Mouse (Mus musculus): ENCODE results near the gene Dnajb13. TPM values are rescaled to one million over a fixed set of nuclear protein-coding genes. Genes with fewer than 3 reads are reported as not detected.

The Dnajb13 gene
- total and polyA plus RNA-seq, 3 experiments = 2.0 to 3.6 TPM; not detected in 1

- H3K9ac ChIP-seq (ENCODE audit: control insufficient read depth, low read depth, low read length, poor library complexity, severe bottlenecking) = no peak overlapping the region
- no peak overlapping the region for H3K4me3 ChIP-seq (ENCODE audit: control insufficient read depth in 1 of 2, insufficient read depth in 1 of 2, low read depth in 2 of 2, low read length in 2 of 2)
- TF ChIP-seq RAD21 (IDR thresholded peaks at IDR 0.05; ENCODE audit: low read depth, low read length) (no peak), MAX (IDR thresholded peaks at IDR 0.05; ENCODE audit: low read length) (no peak), POLR2A (IDR thresholded peaks at IDR 0.05; ENCODE audit: control insufficient read depth in 1 of 2, insufficient read depth in 1 of 2, low read depth in 1 of 2, low read length in 2 of 2, poor library complexity in 1 of 2) (no peak), MYB (IDR thresholded peaks at IDR 0.05; ENCODE audit: low read depth, low read length) (no peak)
- no peaks in the 10 kb centered on the region for H3K27me3 ChIP-seq (ENCODE audit: control insufficient read depth in 1 of 2, insufficient read depth in 2 of 2, low read length in 2 of 2)
- H3K79me2 ChIP-seq (ENCODE audit: control insufficient read depth, insufficient read depth, low read length, poor library complexity) = peaks cover 37% of the 10 kb centered on the region
- no peak overlapping the region for H3K27ac ChIP-seq (ENCODE audit: control insufficient read depth, low read depth, low read length)
- H3K36me3 ChIP-seq (ENCODE audit: control insufficient read depth in 1 of 2, insufficient read depth in 2 of 2, low read length in 2 of 2) = peaks cover 0 to 11% of the 10 kb centered on the region in 2 experiments; a peak in 3 of 4 replicates
- DNase-seq (ENCODE audit: low read depth, low spot score) = no peak
- no peaks in the 10 kb centered on the region for H3K9me3 ChIP-seq (replicated peaks; ENCODE audit: insufficient read depth, low read length)
- peaks cover 3 to 17% of the 10 kb centered on the region in 2 experiments; a peak in 3 of 4 replicates for H3K4me1 ChIP-seq (ENCODE audit: control insufficient read depth in 1 of 2, insufficient read depth in 2 of 2, low read length in 2 of 2)
Observed at GRCm38 (mm10) chr7:100496791-100497190, 18.0 kb downstream of the Dnajb13 start.

DNA sequence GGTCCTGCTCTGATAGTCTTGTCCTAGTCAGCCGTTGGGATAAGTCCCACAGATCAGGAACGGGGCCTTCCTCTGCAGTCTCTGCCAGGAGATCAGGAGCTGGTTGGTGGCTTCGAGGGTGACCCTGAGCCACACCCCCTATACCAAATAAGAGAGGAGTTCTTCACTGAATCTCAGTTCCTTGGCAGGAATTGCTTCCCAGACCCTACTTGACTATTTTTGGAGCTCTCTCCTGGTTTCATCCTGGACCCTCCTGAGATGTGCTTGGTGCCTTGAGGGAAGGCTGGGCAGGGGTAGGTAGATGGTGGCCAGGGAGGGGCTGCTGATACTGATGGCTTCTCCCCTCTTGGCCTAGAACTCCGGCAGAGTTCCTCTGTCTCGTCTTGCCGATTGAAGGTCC, 18.4 kb downstream of the Dnajb13 start:
- Histone ChIP-seq H3K4me3 (ENCODE audit: control insufficient read depth in 1 of 2, insufficient read depth in 1 of 2, low read depth in 2 of 2, low read length in 2 of 2) (peak overlapping the region; percentile 12 to 32), H3K9me3 (replicated peaks; ENCODE audit: insufficient read depth, low read length) (no peaks in the 10 kb centered on the region), H3K27ac (ENCODE audit: control insufficient read depth, low read depth, low read length) (peak overlapping the region; percentile 86), H3K27me3 (ENCODE audit: control insufficient read depth in 1 of 2, insufficient read depth in 2 of 2, low read length in 2 of 2) (no peaks in the 10 kb centered on the region), H3K9ac (ENCODE audit: control insufficient read depth, low read depth, low read length, poor library complexity, severe bottlenecking) (peak overlapping the region; percentile 74), H3K4me1 (ENCODE audit: control insufficient read depth in 1 of 2, insufficient read depth in 2 of 2, low read length in 2 of 2) (peaks cover 3 to 14% of the 10 kb centered on the region in 2 experiments; a peak in 3 of 4 replicates), H3K79me2 (ENCODE audit: control insufficient read depth, insufficient read depth, low read length, poor library complexity) (peaks cover 37% of the 10 kb centered on the region), H3K36me3 (ENCODE audit: control insufficient read depth in 1 of 2, insufficient read depth in 2 of 2, low read length in 2 of 2) (peaks cover 0 to 11% of the 10 kb centered on the region in 2 experiments; a peak in 3 of 4 replicates)
- peak in 1 of 2 experiments; percentile 42; a peak in 1 of 4 replicates for TF ChIP-seq POLR2A (IDR thresholded peaks at IDR 0.05; ENCODE audit: control insufficient read depth in 1 of 2, insufficient read depth in 1 of 2, low read depth in 1 of 2, low read length in 2 of 2, poor library complexity in 1 of 2)
- TF ChIP-seq TBP (IDR thresholded peaks at IDR 0.05; ENCODE audit: low read depth, low read length) = no peak
- no peak for DNase-seq (ENCODE audit: low read depth, low spot score)

- no peaks in the 10 kb centered on the region for H3K27me3 ChIP-seq (ENCODE audit: control insufficient read depth in 1 of 2, insufficient read depth in 2 of 2, low read length in 2 of 2)
- peaks cover 3 to 12% of the 10 kb centered on the region in 2 experiments; a peak in 3 of 4 replicates for H3K4me1 ChIP-seq (ENCODE audit: control insufficient read depth in 1 of 2, insufficient read depth in 2 of 2, low read length in 2 of 2)
- peaks cover 0 to 11% of the 10 kb centered on the region in 2 experiments; a peak in 3 of 4 replicates for H3K36me3 ChIP-seq (ENCODE audit: control insufficient read depth in 1 of 2, insufficient read depth in 2 of 2, low read length in 2 of 2)
- peak overlapping the region; percentile 69 to 83 for H3K4me3 ChIP-seq (ENCODE audit: control insufficient read depth in 1 of 2, insufficient read depth in 1 of 2, low read depth in 2 of 2, low read length in 2 of 2)
- peak overlapping the region; percentile 80 for H3K9ac ChIP-seq (ENCODE audit: control insufficient read depth, low read depth, low read length, poor library complexity, severe bottlenecking)
- DNase-seq (ENCODE audit: low read depth, low spot score) = peak; percentile 95
- H3K79me2 ChIP-seq (ENCODE audit: control insufficient read depth, insufficient read depth, low read length, poor library complexity) = peaks cover 37% of the 10 kb centered on the region
- H3K27ac ChIP-seq (ENCODE audit: control insufficient read depth, low read depth, low read length) = peak overlapping the region; percentile 90
- no peaks in the 10 kb centered on the region for H3K9me3 ChIP-seq (replicated peaks; ENCODE audit: insufficient read depth, low read length)
- TF ChIP-seq ZNF384 (IDR thresholded peaks at IDR 0.05; ENCODE audit: low read depth, low read length) (no peak), MEF2A (IDR thresholded peaks at IDR 0.05; ENCODE audit: extremely low read depth, insufficient replicate concordance, low read depth, low read length, poor library complexity, severe bottlenecking) (no peak), GATA1 (IDR thresholded peaks at IDR 0.05; ENCODE audit: low read depth, low read length) (no peak), NELFE (IDR thresholded peaks at IDR 0.05; ENCODE audit: low read depth, low read length) (no peak), ZKSCAN1 (IDR thresholded peaks at IDR 0.05; ENCODE audit: low read depth, low read length) (no peak), TBP (IDR thresholded peaks at IDR 0.05; ENCODE audit: low read depth, low read length) (0 out of 2 replicates have a peak, but pooled peaks have one; percentile 21), NRF1 (IDR thresholded peaks at IDR 0.05; ENCODE audit: insufficient read depth, low read depth, low read length, poor library complexity, severe bottlenecking) (no peak), ZC3H11A (IDR thresholded peaks at IDR 0.05; ENCODE audit: low read depth, low read length) (no peak), RAD21 (IDR thresholded peaks at IDR 0.05; ENCODE audit: low read depth, low read length) (no peak), EP300 (IDR thresholded peaks at IDR 0.05; ENCODE audit: low read depth in 1 of 2, low read length in 2 of 2) (peak in 1 of 2 experiments; percentile 24; a peak in 1 of 4 replicates), BHLHE40 (IDR thresholded peaks at IDR 0.05; ENCODE audit: borderline replicate concordance, low read depth, low read length) (no peak), TCF12 (IDR thresholded peaks at IDR 0.05; ENCODE audit: low read depth, low read length) (peak; percentile 37), JUND (IDR thresholded peaks at IDR 0.05; ENCODE audit: low read depth, low read length) (no peak), POLR2AphosphoS2 (IDR thresholded peaks at IDR 0.05; ENCODE audit: low read length) (no peak; the same call in 1 of the 2 replicates), TAL1 (IDR thresholded peaks at IDR 0.05; ENCODE audit: low read length) (no peak), E2F4 (IDR thresholded peaks at IDR 0.05; ENCODE audit: borderline replicate concordance, low read depth, low read length) (no peak), KAT2A (conservative IDR thresholded peaks at IDR 0.05; ENCODE audit: low read depth, low read length) (no peak), CTCF (IDR thresholded peaks at IDR 0.05 in 2 of 3, conservative IDR thresholded peaks at IDR 0.05 in 1 of 3; ENCODE audit: control insufficient read depth in 1 of 3, insufficient read depth in 1 of 3, low read depth in 2 of 3, low read length in 3 of 3, poor library complexity in 1 of 3, severe bottlenecking in 1 of 3) (no peak), ETS1 (IDR thresholded peaks at IDR 0.05; ENCODE audit: low read depth, low read length) (no peak), ZMIZ1 (IDR thresholded peaks at IDR 0.05; ENCODE audit: low read depth, low read length) (no peak), MAFK (IDR thresholded peaks at IDR 0.05; ENCODE audit: borderline replicate concordance, low read depth, low read length) (no peak)
Observed at GRCm38 (mm10) chr7:100495581-100496251, 19.0 kb downstream of the Dnajb13 start.

Measured in MEL (cell line).